Mouse (Mus musculus) liver, embryonic 11.5 days (tissue): ENCODE measurements around the gene Mcrip1. TPM values are rescaled to one million over a fixed set of nuclear protein-coding genes. Genes with fewer than 3 reads are reported as not detected.
A peak's percentile ranks its signal among the peaks of the same experiment; 100 is the strongest.

Source experiments
- ATAC-seq: fragments of 200-750 bp; cut with Nextera tagmentation; replicated peaks from 2 replicates; pipeline ENCODE4 v1.8.0; 2017; ENCODE audit warnings: moderate number of reproducible peaks, mild to moderate bottlenecking, moderate TSS enrichment, moderate library complexity; ENCODE audit not compliant: low FRiP score
- DNase-seq: peaks from one replicate; pipeline ENCODE4 v3.0.0-alpha.2; 2017; ENCODE audit warnings: low spot score
- H3K27ac ChIP-seq: fragments of 300-500 bp; sonication (generic); 2 replicates; pipeline ENCODE4 v1.5.1; 2014; ENCODE audit warnings: mild to moderate bottlenecking, low read depth, low read length, control low read depth
- H3K27me3 ChIP-seq: fragments of 300-500 bp; sonication (generic); replicated peaks from 2 replicates; pipeline ENCODE4 v1.6.1; 2014; ENCODE audit warnings: low read length, mixed read lengths; ENCODE audit not compliant: control insufficient read depth, insufficient read depth
- H3K36me3 ChIP-seq: fragments of 300-500 bp; sonication (generic); 2 replicates; pipeline ENCODE4 v1.6.1; 2014; ENCODE audit warnings: mild to moderate bottlenecking, low read length, moderate library complexity, mixed read lengths; ENCODE audit not compliant: control insufficient read depth, insufficient read depth
- H3K4me1 ChIP-seq: fragments of 300-500 bp; sonication (generic); replicated peaks from 2 replicates; pipeline ENCODE4 v1.6.1; 2014; ENCODE audit warnings: low read length, mixed read lengths; ENCODE audit not compliant: control insufficient read depth, insufficient read depth
- H3K4me2 ChIP-seq: fragments of 300-500 bp; sonication (generic); 2 replicates; pipeline ENCODE4 v1.6.1; 2014; ENCODE audit warnings: mild to moderate bottlenecking, control low read depth, moderate library complexity
- H3K4me3 ChIP-seq: fragments of 300-500 bp; sonication (generic); 2 replicates; pipeline ENCODE4 v1.5.1; 2014; ENCODE audit warnings: low read depth, low read length, control low read depth
- H3K9ac ChIP-seq: fragments of 300-500 bp; sonication (generic); 2 replicates; pipeline ENCODE4 v1.6.1; 2014; ENCODE audit warnings: low read depth, low read length, control low read depth
- H3K9me3 ChIP-seq: fragments of 300-500 bp; sonication (generic); 2 replicates; pipeline ENCODE4 v1.6.1; 2016; ENCODE audit warnings: low read length, inconsistent platforms, mixed read lengths; ENCODE audit not compliant: control insufficient read depth
- WGBS: fragments of 180-500 bp; shearing (Covaris S2); extraction: QIAGEN DNeasy Blood & Tissue Kit; methylation state at CpG from one replicate; pipeline ENCODE4 v1.1.7; 2014; 5-methylcytosine and 5-hydroxymethylcytosine counted together
- polyA plus RNA-seq: library from polyadenylated mRNA; unstranded; fragments of >200 nt; fragmentation: Nextera tagmentation; extraction: Ambion mirVana; gene quantifications from 2 replicates; pipeline ENCODE4 v1.2.1, GENCODE M21; 2014

Gene Mcrip1
- polyA plus RNA-seq, 1 experiment from 2014 or later = 123 TPM

GRCm38 (mm10) chr11:120577211-120578023, 27.9 kb upstream of the Mcrip1 start:
- DNase-seq (no peak), ATAC-seq (no peak)
- peak overlapping the region; percentile 68 for H3K27ac ChIP-seq
- H3K9ac ChIP-seq = no peak overlapping the region
- no peaks in the 10 kb centered on the region for H3K27me3 ChIP-seq
- peaks cover 29% of the 10 kb centered on the region for H3K36me3 ChIP-seq
- no peak overlapping the region for H3K4me2 ChIP-seq
- peaks cover 38% of the 10 kb centered on the region for H3K4me1 ChIP-seq
- H3K9me3 ChIP-seq = no peaks in the 10 kb centered on the region
- 83% methylated on average over 7 of the region's 7 CpGs for WGBS
- no peak overlapping the region for H3K4me3 ChIP-seq

- Histone ChIP-seq H3K9me3 (no peaks in the 10 kb centered on the region), H3K27ac (peak overlapping the region; percentile 68), H3K4me3 (no peak overlapping the region), H3K4me2 (peak overlapping the region; percentile 2; the same call in 1 of the 2 replicates), H3K9ac (no peak overlapping the region), H3K27me3 (no peaks in the 10 kb centered on the region), H3K36me3 (peaks cover 30% of the 10 kb centered on the region), H3K4me1 (peaks cover 34% of the 10 kb centered on the region)
- ATAC-seq (no peak), DNase-seq (no peak)
- WGBS = 80% methylated on average over 3 of the region's 3 CpGs
Observed at GRCm38 (mm10) chr11:120576365-120576981, 26.9 kb upstream of the Mcrip1 start.

- Histone ChIP-seq H3K4me1 (peaks cover 39% of the 10 kb centered on the region), H3K36me3 (peaks cover 35% of the 10 kb centered on the region), H3K4me3 (no peak overlapping the region), H3K4me2 (no peak overlapping the region), H3K27ac (peak overlapping the region; percentile 34; the same call in 1 of the 2 replicates), H3K27me3 (no peaks in the 10 kb centered on the region), H3K9me3 (no peaks in the 10 kb centered on the region), H3K9ac (no peak overlapping the region)
- ATAC-seq (no peak), DNase-seq (no peak)
Observed at GRCm38 (mm10) chr11:120575940-120576339, 26.4 kb upstream of the Mcrip1 start.

DNA sequence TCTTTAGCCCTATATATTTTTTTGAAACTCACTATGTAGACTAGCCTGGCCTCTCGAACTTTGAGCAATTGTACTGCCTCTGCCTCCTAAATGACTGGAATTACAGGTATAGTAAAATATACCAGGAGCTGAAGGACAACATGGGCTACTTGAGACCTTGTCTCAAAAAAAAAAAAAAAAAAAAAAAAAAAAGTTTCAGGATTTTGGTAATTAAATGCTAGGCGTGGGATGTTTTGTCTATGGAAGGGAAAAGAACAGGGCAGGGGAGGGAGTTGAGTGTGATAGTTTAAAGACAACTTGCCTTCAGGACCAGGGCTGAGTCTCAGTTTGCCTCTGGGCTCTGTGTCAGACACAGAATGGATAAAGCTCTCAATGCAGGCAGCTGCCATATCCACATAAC, 25.5 kb upstream of the Mcrip1 start:
- 82% methylated on average over 2 of the region's 2 CpGs for WGBS
- H3K4me2 ChIP-seq = no peak overlapping the region
- H3K27ac ChIP-seq = no peak overlapping the region; the same call in 1 of the 2 replicates
- DNase-seq (no peak), ATAC-seq (no peak)
- peak overlapping the region; percentile 81; the same call in 1 of the 2 replicates for H3K4me3 ChIP-seq
- H3K9ac ChIP-seq = no peak overlapping the region
- H3K9me3 ChIP-seq = no peaks in the 10 kb centered on the region
- no peaks in the 10 kb centered on the region for H3K27me3 ChIP-seq
- H3K4me1 ChIP-seq = peaks cover 37% of the 10 kb centered on the region
- peaks cover 43% of the 10 kb centered on the region for H3K36me3 ChIP-seq

DNA sequence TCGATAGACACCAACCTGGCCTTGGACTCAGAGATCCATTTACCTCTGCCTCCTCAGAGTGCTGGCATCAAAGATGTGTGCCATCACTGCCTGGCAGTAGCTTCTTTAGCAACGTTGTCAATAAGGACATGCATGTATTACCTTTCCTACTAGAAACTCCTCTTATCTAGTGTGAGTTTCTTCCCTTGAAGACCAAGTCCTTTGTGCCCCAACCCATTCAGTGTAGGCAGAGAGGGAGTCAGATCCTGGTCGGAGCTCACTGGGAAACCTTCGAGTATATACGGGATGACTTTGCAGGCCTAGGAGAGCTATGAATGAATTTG, 24.7 kb upstream of the Mcrip1 start:
- peaks cover 30% of the 10 kb centered on the region for H3K4me1 ChIP-seq
- H3K9ac ChIP-seq = peak overlapping the region; percentile 97
- H3K4me2 ChIP-seq = peak overlapping the region; percentile 93
- DNase-seq = no peak
- H3K27ac ChIP-seq = peak overlapping the region; percentile 85
- no peaks in the 10 kb centered on the region for H3K9me3 ChIP-seq
- 37% methylated on average over 5 of the region's 5 CpGs for WGBS
- no peak for ATAC-seq
- H3K4me3 ChIP-seq = peak overlapping the region; percentile 81
- no peaks in the 10 kb centered on the region for H3K27me3 ChIP-seq
- H3K36me3 ChIP-seq = peaks cover 40% of the 10 kb centered on the region

DNA sequence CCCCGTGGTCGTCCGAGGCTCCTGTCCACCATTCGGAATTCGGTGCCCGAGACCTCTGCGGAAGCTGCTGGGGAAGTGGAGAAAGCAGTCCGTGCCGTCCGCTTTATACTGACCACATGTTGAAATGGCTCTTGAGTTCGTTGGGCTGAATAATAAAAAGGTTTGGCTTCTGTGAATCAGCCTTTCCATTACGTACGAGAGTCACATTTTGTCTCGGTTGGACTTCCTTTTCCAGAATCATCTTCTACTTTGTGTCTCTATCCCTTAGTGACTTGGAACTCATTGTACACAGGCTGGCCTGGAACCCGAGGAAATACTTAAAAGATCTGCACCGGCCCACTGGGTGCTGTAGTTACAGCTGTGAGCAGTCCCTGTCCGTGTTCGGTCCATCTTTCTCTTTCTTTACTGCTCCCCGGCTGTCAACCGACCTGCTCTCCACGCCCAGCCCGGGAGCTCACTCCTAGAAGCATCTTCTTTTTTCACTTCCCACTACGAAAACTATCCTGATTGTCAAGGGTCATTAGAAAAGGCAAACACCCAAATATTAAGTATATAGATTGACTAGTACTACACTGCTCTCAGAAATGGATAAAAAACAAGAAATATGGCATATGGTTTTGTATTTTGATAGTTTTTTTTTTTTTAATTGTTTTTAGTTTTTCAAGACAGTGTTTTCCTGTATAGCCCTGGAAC, 24.2 kb upstream of the Mcrip1 start:
- ATAC-seq (0 out of 2 replicates have a peak, but pooled peaks have one; percentile 0), DNase-seq (peak; percentile 56)
- H3K27me3 ChIP-seq = no peaks in the 10 kb centered on the region
- peak overlapping the region; percentile 85 for H3K27ac ChIP-seq
- H3K4me2 ChIP-seq = peak overlapping the region; percentile 93
- H3K4me3 ChIP-seq = peak overlapping the region; percentile 81
- H3K36me3 ChIP-seq = peaks cover 35% of the 10 kb centered on the region
- H3K9ac ChIP-seq = peak overlapping the region; percentile 97
- no peaks in the 10 kb centered on the region for H3K9me3 ChIP-seq
- 0% methylated on average over 23 of the region's 23 CpGs for WGBS
- peaks cover 29% of the 10 kb centered on the region for H3K4me1 ChIP-seq

DNA sequence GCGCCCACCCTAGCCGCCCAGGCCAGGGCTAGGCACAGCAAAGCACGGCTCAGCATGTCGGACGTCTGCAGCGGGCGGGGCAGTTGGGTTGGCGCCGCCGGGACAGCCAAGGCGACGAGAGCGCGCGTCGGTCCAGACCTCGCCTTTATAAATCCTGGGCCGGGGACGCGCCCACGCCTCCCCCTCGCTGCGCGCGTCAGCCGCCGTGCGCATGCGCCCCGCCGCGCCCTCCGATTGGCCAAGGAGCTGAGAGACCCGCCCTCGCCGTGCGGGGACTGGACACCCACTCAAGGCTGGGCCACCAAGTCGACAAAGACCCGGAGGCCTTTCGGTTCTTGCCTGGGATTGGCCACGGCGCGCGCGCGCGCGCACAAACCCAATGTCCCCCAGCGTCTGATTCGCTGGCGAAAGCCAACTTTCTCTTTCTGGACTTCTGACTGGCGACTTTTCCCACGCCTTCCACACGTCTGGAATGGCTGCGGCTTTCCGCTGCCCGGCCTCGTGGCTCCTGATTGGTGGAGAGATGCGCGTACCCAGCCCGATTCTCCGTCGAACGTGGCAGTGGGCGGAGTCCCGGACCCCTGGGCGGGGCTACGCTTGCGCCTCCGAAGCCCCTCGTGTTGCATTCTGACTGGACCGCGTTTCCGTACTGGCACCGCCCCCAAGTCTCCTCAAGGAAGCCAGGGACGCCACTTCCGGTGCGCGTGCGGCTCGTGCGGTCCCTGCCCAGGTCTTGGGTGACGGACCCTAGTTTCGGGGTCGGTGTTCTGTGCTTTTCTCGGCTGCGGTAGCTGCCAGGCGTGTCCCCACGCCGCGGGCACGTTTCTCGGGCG, 23.4 kb upstream of the Mcrip1 start, which contains the start of gene P4hb:
P4hb (minus strand) TSS at position 502 of the 833 bp plus-strand sequence.
- Histone ChIP-seq H3K9ac (peak within 1 kb of the TSS; percentile 97), H3K4me1 (peaks cover 29% of the 10 kb centered on the region), H3K27ac (peak within 1 kb of the TSS; percentile 85), H3K36me3 (peaks cover 34% of the 10 kb centered on the region), H3K4me3 (peak within 1 kb of the TSS; percentile 81), H3K27me3 (no peaks in the 10 kb centered on the region), H3K9me3 (no peaks in the 10 kb centered on the region), H3K4me2 (peak within 1 kb of the TSS; percentile 93)
- WGBS = under 1% methylated on average over 93 of the region's 94 CpGs
- ATAC-seq = peak; percentile 92
- DNase-seq = peak; percentile 99

DNA sequence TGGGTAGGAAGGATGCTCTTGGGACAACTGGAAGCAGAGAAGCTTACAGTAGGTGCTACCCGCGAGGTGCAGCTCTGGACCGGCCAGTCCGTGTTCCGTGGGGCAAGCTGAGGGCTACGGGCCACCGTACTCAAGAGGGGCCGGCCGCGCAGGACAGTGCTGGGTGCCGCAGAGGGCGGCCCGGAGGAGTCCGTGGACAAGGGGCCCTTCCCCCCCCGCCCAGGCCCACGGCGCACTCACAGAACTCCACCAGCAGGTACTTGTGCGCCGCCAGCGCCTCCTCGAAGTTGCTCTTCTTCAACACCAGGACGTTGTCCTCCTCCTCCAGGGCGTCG, 22.9 kb upstream of the Mcrip1 start:
- under 1% methylated on average over 21 of the region's 24 CpGs for WGBS
- Histone ChIP-seq H3K9me3 (no peaks in the 10 kb centered on the region), H3K9ac (peak overlapping the region; percentile 97), H3K27ac (peak overlapping the region; percentile 85), H3K36me3 (peaks cover 33% of the 10 kb centered on the region), H3K27me3 (no peaks in the 10 kb centered on the region), H3K4me2 (peak overlapping the region; percentile 93), H3K4me3 (peak overlapping the region; percentile 81), H3K4me1 (peaks cover 29% of the 10 kb centered on the region)
- ATAC-seq = peak; percentile 33
- no peak for DNase-seq
